Mouse (Mus musculus): ENCODE data around the gene Galr3.
A peak's percentile ranks its signal among the peaks of the same experiment; 100 is the strongest.

Galr3 gene

DNA sequence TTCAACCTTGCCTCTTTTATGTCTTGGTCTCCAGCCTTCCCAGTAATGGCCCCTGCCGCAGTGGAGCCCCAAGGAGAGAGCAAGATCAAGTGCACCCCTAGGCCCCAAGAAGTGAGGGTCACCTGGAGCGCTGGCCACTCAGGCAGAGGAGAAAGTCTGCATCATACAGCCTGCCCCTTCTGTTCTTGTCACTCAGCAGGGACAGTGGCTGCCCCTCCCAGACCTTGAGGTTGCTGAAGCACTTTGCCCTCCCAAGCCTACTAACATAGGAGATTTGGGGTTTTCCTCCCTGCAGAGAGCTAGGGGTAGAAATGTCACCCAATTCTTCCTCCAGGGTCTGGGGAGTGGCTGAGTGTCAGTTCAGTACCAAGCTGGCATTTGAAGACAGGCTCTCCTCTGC is 10.7 kb downstream of the Galr3 start:
- no peak for DNase-seq (ENCODE audit: low spot score)

DNA sequence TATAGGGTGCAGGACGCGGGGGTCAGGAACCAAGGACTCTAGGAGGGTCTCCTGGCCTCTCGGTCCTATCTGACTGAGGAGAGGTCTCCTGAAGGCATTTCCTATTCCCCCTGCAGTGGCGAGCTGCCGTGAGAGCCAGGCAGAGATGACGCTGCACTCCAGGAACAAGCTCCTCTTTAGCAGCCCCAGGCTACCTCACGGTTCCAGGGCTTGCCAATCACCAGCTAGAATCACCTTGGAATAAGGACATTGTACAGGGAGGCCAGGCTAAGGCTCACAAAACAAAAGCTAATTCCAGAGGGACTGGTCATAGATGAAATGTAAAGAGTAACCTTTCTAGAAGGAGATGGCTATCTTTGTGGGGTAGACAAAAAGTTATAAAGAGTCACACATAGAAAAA is 14.9 kb downstream of the Galr3 start:
- DNase-seq (ENCODE audit: low spot score), result no peak

DNA sequence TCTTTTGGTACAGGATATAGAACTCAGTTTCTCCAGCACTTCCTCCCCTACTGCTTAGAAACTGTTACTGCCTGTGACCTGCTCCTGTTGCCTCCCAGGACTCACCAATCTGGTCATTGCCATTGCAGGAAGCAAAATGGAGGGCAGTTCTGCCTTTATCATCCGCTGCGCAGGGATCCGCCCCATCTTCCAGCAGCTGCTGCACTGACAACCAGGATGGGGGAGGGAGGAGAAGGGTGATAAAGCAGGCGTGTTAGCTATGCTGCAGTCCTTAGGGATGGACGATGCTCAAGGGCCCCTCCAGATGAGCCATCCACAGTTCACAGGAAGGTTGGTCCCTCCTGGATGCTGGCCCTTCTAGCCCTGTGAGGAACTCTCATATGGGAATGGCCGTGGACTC is 16.2 kb downstream of the Galr3 start:
- no peak for DNase-seq (ENCODE audit: low spot score)

DNA sequence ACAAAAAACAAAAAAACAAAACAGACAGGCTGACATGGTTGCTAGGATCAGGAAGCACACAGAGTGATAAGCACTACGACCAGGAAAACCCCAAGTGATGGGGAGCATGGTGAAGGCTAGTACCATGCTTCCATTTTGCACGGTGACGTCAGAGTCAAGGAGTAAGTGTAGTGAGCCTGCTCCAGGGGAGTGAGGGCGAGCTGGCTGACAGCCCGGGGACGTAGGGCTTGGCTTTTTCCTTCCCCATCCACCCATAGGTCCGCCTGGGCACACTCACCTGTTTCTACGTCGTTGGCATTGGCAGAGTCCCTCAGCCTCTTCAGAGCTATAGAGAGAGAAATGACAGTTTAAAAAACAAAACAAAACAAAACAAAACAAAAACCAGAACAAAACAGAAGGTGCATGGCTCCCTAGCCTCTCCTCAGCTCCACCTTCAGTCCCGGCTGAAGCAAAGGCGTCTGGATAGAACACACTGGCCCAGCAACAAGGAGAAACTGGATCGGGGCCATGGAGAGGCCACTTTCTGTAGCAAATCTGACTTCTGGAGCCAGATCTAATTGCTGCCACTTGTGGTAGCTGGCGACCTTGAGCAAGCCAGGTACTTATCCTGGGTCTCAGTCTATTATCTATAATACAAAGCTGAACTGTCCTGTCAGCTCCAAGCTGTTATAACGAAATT is 19.3 kb downstream of the Galr3 start:
- peak; percentile 49 for DNase-seq (ENCODE audit: low spot score)

DNA sequence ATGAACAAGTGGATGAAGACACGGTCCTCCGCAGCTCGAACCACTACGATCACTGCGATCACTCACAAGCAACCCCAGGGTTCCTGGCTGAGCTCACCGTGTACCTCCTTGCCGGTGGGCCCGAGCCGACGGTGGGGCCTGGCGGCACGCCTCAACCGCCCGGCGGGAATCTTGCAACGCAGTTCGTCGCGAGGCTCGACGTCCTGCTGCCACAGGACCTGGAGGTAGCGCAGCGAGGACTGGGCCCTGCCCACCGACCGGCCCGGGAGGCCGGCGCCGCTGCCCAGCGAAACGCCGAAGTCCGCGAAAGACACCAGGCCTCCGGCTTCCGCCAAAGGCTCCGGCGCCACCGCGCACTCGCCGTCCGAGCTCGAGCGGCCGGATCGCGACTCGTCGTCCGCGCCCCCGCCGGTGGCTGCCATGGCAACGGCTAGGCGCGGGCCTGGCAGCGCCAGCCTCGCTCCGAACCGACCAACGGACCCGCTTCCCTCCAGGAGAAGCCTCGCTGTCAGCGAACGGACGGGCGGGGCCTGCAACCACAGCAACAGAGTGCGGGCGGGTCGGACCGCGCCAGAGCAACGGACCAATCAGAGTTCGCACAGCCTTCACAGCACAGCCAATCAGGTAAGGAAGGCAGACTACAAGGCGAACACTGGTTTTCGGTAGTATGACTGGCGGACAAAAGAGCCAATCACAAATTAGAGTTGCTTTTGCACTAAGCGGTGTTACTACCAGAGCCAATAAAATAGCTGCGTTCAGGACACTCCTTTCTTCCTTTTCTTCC is 20.9 kb downstream of the Galr3 start, which contains the start of gene Ankrd54:
TSS of gene Ankrd54 (minus strand) at position 518 of the 784 bp plus-strand sequence.
- peak; percentile 100 for DNase-seq (ENCODE audit: low spot score)

DNA sequence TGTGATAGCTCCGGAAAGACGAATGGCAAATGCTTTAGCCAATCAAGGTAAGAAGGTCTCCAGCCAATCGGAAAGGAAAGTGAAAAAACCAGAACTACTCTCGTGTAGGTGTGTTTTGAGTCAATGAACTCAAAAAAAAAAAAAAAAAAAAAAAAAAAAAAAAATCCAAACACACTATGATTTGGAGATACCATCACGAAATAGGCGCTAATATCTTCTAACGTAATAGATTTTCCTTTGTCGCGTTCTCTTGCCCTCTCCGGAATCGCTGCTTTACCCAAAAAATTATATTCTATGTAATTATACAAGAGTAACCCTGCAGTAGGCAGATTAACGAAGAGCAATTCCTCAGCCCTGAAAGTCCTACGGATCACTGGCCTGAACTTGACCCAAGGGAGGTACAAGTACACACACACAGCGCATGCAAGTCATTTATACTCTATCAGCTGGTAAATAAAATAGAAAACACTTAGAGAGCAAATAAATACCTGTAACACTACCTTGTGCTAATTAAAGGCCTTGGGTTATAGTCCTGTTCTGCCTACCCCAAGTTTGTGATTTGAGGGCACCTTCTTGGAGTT is 21.6 kb downstream of the Galr3 start:
- DNase-seq (ENCODE audit: low spot score), result no peak

DNA sequence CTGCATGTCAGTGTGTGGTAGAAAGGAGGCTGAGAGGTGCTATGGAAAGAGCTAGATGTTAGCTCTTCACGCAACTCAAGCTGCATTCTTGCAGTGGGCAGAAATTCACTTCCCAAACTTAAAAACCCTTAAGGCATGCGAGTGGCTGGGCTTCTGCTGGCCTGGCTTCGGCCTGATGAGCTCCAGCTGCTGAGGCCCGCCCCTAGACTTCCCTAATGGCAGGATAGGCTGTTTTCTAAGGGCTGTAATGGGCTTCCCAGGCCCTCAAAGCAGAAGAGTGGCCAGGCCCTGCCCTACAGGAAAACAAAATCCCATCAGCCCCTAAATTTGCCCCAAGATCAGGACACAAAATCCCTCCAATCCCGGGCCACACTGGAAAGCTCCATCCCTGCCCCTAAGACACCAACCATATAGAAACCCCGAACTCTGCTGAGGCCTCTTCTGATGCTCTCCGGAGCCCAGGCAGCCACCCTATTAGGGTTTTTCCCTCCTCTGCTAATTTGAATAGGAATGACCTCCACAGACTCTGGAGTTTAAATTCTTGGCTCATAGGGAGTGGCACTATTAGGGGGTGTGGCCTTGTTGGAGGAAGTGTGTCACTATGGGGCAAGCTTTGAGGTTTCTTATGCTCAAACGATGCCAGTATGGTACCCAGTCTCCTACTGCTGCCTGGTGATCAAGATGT is 23.5 kb downstream of the Galr3 start:
- DNase-seq (ENCODE audit: low spot score), result no peak

DNA sequence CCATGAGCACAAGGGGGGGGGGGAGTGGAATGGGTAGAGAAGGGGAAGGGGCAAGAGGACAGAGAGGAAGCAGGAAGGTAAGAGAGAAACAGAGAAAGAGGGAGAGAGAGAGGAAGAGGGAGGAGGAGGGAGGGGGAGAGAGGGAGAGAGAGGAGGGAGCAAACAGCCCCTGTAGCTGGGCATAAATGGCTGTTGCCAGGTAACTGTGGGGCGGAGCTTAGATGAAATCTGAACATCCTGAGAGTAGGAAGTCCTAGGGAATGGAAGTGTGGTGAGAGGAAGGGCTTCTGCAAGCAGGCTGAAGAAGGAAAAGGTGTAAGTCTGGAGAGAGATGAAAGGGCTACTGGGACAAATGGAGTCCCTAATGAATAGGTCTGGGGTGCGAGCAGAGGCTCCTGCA is 24.6 kb downstream of the Galr3 start:
- no peak for DNase-seq (ENCODE audit: low spot score)

DNA sequence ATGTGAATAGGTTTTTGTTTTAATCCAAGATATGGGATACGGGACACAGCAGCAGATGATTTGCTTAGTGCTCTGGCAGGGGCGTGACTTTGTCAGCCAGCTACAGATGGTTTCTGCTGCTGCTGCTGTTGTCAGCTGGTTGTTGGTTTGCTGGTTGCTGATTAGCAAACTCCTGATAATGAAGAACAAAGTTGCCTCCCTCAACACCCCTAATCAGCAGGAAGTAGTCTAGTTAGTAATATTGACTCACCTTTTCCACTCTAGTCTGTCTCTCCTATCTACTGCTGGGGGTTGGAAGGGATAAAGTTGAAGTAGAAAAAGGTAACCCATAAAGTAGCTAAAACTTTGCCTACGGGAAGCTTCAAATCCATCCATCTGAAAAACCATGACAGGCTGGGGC is 25.9 kb downstream of the Galr3 start:
- DNase-seq (ENCODE audit: low spot score), result no peak

DNA sequence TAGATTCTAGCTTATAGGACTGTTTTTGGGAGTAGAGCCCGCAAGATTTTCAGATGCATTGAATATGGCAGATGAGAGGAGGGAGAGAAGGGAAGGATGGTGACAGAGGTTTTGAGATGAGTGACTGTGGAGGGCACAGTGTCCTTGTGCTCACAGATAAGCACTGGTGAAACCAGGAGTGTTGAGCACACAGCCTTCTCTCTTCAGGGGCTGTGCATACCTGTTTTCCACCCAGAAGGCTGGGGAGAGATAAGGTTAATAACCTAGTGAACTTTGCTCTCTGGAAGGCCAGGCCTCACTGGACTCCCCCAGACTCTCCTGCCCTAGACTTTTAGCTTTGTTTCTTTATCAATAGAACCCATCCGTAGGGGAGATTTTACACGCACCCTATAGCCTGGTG is 26.7 kb downstream of the Galr3 start:
- no peak for DNase-seq (ENCODE audit: low spot score)

DNA sequence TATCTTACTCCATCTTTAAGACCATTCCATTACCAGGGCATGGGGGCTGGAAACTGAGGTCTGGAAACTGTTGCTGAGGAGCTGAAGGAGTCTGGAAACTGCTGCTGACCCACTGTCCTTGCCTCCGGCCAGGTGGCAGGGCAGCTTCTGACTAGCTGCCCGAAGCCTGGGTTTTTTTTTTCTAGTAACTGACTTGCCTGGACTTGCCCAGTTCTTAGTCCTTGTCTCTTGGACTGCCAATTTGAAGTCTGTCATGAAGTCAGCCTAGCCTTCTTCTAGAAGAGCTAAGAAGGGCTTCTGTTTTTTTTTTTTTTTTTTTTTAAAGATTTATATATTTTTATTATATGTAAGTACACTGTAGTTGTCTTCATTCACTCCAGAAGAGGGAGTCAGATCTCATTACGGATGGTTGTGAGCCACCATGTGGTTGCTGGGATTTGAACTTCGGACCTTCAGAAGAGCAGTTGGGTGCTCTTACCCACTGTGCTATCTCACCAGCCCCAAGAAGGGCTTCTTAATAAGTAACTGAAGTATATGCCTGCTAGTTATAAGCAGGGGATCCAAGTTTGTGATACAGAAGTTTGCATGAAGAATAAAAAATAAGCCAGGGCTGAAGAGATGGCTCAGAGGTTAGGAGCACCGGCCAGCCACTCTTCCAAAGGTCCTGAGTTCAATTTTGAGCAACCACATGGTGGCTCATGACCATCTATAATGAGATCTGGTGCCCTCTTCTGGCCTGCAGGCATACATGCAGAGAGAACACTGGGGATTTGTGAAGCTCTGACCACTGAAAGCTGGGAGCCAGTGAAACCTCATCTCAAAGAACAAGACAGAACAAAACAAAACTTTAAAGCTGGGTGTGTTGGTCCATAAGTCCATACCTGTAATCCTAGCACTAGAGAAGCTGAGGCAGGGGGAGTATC is 29.7 kb downstream of the Galr3 start:
- DNase-seq (ENCODE audit: low spot score), result no peak

DNA sequence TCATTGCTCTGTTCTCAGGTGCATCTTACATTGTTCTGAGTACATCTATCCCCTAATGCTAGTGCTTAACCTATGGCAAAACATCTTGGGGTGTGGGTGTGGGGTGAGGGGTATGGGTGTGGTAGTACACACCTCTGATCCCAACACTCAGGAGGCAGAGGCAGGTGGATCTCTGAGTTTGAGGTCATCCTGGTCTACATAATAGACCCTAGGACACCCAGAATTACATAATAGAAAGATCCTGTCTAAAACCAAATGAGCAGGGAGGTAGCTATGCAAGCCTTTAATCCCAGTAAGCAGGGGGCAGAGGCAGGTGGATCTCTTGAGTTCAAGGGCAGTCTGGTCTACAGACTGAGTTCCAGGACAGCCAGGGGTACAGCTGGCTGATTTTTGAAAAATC is 32.1 kb downstream of the Galr3 start:
- no peak for DNase-seq (ENCODE audit: low spot score)

DNA sequence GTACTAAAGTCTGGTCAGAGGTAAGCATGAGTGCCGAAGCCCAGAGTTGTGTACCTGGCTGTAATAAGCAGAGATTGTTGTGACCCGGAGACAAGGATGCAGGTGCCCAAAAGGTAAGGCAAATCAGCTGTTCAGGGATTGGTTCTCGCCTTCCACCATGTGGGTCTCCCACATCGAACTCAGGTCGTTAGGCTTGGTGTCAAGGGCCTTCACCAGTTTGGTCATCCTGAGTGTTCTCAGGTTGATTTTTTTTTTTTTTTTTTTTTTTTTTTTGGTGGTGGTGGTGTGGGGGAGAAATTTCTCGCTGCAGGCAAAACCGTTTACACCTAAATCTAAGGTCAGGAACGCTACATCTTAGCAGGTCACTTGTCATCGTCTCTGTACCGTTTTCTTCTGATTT is 32.8 kb downstream of the Galr3 start:
- no peak for DNase-seq (ENCODE audit: low spot score)

DNA sequence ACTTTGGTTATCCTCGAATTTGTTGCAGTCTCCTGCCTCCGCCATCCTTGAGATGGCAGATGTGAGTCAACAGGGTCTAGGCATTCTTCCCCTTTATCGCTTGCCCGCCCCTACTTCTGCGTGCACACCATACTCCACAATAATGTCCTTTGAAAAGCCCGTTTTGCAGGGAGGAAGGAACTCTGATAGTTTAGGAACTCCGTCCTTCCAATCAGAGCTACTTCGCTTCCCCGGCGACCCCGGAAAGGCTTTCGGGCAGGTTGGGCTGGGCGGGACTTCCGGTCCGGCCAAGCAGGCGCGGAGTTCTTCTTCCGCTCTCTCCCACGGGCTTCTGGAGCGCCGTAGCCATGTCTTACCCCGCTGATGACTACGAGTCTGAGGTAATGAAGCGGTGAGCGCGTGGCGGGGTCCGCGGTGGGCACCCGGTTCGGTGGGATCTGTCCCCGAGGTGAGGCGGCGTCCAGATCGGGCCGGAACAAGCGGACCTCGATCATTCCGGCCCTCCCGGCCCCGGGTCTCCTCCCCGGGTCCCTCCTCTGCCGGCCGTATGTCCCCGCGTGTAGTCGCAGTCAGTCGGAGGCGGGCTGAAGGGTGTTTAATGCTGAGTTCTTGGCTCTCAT is 33.3 kb downstream of the Galr3 start, which contains the start of gene Eif3l:
TSS of gene Eif3l (plus strand) at position 267 of the 620 bp plus-strand sequence.
- peak; percentile 89 for DNase-seq (ENCODE audit: low spot score)

DNA sequence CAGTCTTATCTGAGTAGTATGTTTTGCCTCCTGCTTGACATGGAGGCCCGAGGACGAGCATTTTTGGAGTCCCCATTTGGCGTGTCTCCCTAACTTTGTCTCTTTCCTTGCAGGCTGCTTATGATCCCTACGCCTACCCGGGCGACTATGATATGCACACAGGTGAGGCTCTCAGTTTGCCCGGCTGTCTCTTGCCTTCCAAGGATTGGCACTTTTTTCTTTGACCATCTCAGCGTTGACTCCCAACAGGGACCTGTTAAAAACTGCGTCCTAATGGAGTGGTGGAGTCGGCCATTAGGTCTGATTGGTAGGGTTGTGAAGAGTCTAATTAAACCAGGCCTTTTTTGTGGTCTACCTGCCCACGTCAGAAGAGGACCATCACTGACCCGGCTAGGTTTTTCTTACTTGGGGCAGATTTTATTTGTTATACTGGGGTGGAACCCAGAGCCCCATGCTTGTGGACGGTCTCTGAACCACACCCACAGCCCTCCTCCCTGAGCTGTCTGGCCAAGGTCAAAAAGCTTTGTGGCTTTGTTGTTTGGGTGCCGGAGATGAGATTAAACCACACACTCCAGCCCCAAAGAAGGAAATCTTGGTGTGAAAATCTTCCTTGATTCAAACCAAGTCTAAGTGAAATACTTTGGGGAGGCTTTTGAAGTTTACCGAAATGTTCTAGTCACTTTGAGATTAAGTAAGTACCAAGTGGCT is 34.1 kb downstream of the Galr3 start:
- DNase-seq (ENCODE audit: low spot score), result no peak

DNA sequence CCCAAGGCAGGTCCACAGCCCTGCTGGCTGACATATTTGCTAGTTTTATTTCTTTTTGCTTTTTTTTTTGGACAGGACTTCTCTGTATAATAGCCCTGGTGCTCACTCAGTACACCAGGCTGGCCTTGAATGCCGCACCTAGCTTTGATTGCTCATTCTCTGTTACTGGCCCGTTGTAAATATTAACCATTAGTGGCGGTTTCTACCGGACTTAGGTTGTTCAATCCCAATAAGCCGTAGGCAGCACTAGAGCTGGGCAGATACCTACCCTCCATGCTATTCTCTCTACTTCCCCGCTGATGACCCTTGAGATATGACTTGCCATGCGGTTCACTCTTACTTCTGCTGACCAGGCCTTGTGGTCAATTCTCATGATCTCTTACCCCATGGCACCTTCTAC is 37.9 kb downstream of the Galr3 start:
- DNase-seq (ENCODE audit: low spot score), result no peak

DNA sequence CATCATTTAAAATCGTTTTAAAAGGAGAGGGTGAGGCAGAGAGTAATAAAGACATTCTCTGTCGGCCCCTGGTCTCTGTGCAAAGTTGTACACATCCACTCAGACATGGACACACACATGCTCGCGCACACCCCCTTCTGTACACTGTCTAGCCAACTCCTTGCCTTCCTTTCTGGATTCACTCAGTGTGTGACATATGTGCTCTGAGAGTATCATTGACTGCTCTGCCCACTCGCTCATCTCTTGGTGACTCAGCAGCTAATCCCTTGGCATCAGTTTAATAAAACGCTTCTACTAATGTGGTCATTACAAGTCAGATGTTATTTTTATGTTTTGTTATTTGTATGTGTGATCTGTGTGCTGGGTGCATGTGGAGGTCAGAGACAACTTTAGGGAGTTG is 50.6 kb downstream of the Galr3 start:
- no peak for DNase-seq (ENCODE audit: low spot score)
